Mouse (Mus musculus) hindbrain, embryonic 12.5 days (tissue): ENCODE results near the gene Acads. TPM values are rescaled to one million over a fixed set of nuclear protein-coding genes. Genes with fewer than 3 reads are reported as not detected.
"Not testable (repeated sequence)": the region's sequence is repeated elsewhere in the genome, so short reads cannot be mapped to it uniquely, and the experiment has no call there.

ENCODE experiments used
- ATAC-seq: fragments of 200-750 bp; cut with Nextera tagmentation; 2 replicates; pipeline ENCODE4 v1.8.0; 2017; ENCODE audit warnings: moderate TSS enrichment; ENCODE audit not compliant: low FRiP score
- H3K27ac ChIP-seq: fragments of 300-500 bp; sonication (generic); 2 replicates; pipeline ENCODE4 v1.5.1; 2016; ENCODE audit warnings: mild to moderate bottlenecking
- H3K27me3 ChIP-seq: fragments of 300-500 bp; sonication (generic); 2 replicates; pipeline ENCODE4 v1.6.1; 2016; ENCODE audit warnings: mild to moderate bottlenecking
- H3K36me3 ChIP-seq: fragments of 300-500 bp; sonication (generic); 2 replicates; pipeline ENCODE4 v1.6.1; 2016; ENCODE audit warnings: mild to moderate bottlenecking
- H3K4me1 ChIP-seq: fragments of 300-500 bp; sonication (generic); 2 replicates; pipeline ENCODE4 v1.6.1; 2016
- H3K4me2 ChIP-seq: fragments of 300-500 bp; sonication (generic); replicated peaks from 2 replicates; pipeline ENCODE4 v1.6.1; 2016; ENCODE audit warnings: mild to moderate bottlenecking
- H3K4me3 ChIP-seq: fragments of 300-500 bp; sonication (generic); 2 replicates; pipeline ENCODE4 v1.5.1; 2016; ENCODE audit warnings: mild to moderate bottlenecking
- H3K9ac ChIP-seq: fragments of 300-500 bp; sonication (generic); 2 replicates; pipeline ENCODE4 v1.6.1; 2016; ENCODE audit warnings: mild to moderate bottlenecking, moderate library complexity
- H3K9me3 ChIP-seq: fragments of 300-500 bp; sonication (generic); replicated peaks from 2 replicates; pipeline ENCODE4 v1.6.1; 2016; ENCODE audit warnings: mild to moderate bottlenecking
- WGBS: fragments of 180-500 bp; shearing (Covaris S2); methylation state at CpG from one replicate; pipeline ENCODE4 v1.1.7; 2016; 5-methylcytosine and 5-hydroxymethylcytosine counted together
- polyA plus RNA-seq: library from polyadenylated mRNA; unstranded; fragments of >200 nt; fragmentation: Nextera tagmentation; extraction: Ambion mirVana; gene quantifications from 2 replicates; pipeline ENCODE4 v1.2.1, GENCODE M21; 2016

Acads gene
- polyA plus RNA-seq, 1 experiment from 2014 or later, result 41.9 TPM

DNA sequence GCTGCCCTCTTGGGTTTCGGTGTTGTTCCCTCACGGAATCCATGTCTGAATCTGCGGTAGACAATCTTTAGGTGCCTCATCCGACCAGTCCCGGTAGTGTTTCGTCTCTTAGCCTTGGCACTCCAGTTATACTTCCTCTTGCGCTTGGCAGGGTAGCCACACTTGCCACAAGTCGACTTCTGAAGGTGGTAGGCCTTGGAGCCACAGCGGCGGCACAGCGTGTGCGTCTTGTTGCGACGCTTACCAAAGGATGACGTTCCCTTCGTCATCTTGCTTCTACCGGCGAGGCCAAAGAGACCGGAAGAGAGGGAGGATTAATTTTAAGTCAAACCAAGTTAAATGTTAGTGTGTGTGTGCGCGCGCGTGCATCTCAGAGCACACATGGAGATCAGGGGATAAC, 15.9 kb downstream of the Acads start:
- not testable (repeated sequence) for H3K27ac ChIP-seq, H3K4me2 ChIP-seq, H3K4me1 ChIP-seq, H3K27me3 ChIP-seq, H3K9me3 ChIP-seq, H3K4me3 ChIP-seq, H3K9ac ChIP-seq, ATAC-seq
- 97% methylated on average over 23 of the region's 23 CpGs for WGBS
- H3K36me3 ChIP-seq, result peaks cover 30% of the 10 kb centered on the region

DNA sequence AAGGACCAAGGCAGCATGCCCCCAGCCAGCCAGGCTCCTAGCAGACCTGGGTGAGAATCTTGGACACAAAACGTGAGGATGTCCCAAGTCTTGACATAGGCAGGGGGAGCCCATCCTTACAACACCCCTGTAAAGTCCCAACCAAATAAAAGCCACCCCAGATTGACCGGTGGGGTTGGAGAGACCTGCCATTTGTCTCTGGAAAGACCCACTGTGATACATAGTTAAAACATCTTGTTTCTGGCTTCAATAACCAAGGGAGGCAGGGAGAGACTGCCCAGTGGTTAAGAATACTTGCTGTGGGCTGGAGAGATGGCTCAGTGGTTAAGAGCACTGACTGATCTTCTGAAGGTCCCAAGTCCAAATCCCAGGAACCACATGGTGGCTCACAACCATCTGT, 16.9 kb downstream of the Acads start:
- 89% methylated on average over 2 of the region's 2 CpGs for WGBS
- Histone ChIP-seq H3K9me3 (no peaks in the 10 kb centered on the region), H3K27me3 (no peaks in the 10 kb centered on the region), H3K27ac (no peak overlapping the region), H3K4me1 (no peaks in the 10 kb centered on the region), H3K4me3 (no peak overlapping the region), H3K4me2 (no peak overlapping the region), H3K36me3 (peaks cover 38% of the 10 kb centered on the region), H3K9ac (no peak overlapping the region)
- ATAC-seq, result no peak

DNA sequence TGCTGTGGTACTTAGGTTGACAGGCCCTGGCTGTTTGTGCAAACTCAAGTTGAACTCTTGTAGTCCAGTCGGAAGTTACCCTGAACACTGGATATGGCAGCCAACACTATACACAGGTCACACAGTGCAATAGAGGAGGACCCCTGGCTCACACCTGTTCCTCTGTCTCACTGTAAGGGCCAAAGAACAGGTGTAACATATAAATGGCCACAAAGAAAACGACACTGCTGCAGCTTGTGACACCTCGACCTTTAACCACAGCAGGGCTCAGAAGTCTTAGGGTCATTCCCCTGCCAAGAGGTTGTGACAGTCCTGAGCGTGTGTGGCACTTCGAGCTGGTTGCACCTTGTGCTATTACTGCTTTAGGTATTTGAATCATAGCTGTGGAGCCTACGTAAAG, 18.7 kb downstream of the Acads start:
- no peaks in the 10 kb centered on the region for H3K27me3 ChIP-seq
- H3K9ac ChIP-seq, result no peak overlapping the region
- H3K9me3 ChIP-seq, result no peaks in the 10 kb centered on the region
- H3K4me2 ChIP-seq, result no peak overlapping the region
- WGBS, result 86% methylated on average over 6 of the region's 6 CpGs
- H3K27ac ChIP-seq, result no peak overlapping the region
- peaks cover 56% of the 10 kb centered on the region for H3K36me3 ChIP-seq
- H3K4me3 ChIP-seq, result no peak overlapping the region
- no peaks in the 10 kb centered on the region for H3K4me1 ChIP-seq
- no peak for ATAC-seq

DNA sequence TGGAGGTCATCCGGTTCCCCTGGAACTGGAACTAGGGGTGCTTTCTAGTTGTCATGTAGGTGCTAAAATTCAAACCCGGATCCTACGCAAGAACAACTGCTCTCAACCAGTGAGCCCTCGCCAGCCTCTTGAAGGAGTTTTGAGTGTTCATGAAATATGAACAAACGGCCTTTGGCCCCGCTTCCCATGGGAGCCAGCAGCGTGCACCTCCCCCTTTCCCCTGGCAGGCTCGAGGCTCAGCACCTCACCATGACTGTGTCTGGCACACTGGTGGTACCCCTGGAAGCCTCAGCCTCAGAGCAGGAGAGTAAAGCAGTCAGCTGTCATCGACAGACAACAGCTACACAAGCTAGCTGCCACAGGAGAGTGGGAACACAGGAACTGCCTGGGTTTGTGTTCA, 19.2 kb downstream of the Acads start:
- Histone ChIP-seq H3K9me3 (no peaks in the 10 kb centered on the region), H3K9ac (no peak overlapping the region), H3K4me1 (no peaks in the 10 kb centered on the region), H3K27ac (no peak overlapping the region), H3K4me3 (no peak overlapping the region), H3K27me3 (no peaks in the 10 kb centered on the region), H3K4me2 (no peak overlapping the region), H3K36me3 (peaks cover 61% of the 10 kb centered on the region)
- WGBS, result 89% methylated on average over 9 of the region's 9 CpGs
- ATAC-seq, result no peak

DNA sequence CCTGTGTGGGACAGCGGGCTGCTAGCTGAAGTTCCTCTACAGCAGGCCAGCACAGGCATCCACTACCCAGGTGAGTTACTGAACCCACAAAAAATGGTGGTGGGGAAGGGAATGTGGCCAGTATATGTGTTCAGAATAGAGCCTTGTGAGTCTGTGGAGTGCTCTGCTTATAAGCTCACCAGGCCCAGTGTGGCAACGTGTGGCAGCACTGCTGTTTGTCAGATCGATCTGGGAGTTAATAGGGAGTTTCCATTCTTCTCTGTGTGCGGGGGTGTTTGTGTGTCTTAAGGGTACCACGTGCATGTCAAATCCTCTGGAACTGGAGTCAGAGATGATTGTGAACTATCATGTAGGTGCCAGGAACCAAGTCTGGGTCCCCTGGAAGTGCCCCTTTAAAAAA, 19.6 kb downstream of the Acads start:
- H3K9ac ChIP-seq, result no peak overlapping the region
- no peak overlapping the region for H3K4me2 ChIP-seq
- no peaks in the 10 kb centered on the region for H3K4me1 ChIP-seq
- no peak for ATAC-seq
- no peak overlapping the region for H3K27ac ChIP-seq
- H3K27me3 ChIP-seq, result no peaks in the 10 kb centered on the region
- no peak overlapping the region for H3K4me3 ChIP-seq
- no peaks in the 10 kb centered on the region for H3K9me3 ChIP-seq
- peaks cover 65% of the 10 kb centered on the region for H3K36me3 ChIP-seq
- WGBS, result 90% methylated on average over 5 of the region's 5 CpGs

DNA sequence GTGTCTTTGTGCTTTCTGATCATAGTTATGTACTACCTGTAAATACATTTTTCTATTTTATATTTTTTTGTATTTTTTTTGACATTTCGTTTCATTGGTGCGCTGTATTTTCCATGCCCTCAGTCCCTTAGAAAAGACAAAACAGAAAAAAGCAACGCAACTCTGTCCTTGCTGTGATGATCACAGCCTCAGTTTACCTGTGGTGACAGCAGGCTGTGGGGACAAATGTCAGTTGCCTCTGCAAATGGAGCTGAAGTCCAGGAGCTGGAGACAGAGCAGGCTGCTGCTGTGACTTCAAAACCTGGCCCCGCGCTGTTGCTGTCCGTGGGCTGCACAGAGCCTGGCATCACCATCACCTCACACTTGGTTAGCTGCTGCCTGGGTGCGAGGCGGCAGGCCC, 21.0 kb downstream of the Acads start, which contains the start of gene Gm10401:
Gene Gm10401 (minus strand): TSS at position 101 of the 400 bp plus-strand sequence.
- WGBS, result 99% methylated on average over 8 of the region's 8 CpGs

DNA sequence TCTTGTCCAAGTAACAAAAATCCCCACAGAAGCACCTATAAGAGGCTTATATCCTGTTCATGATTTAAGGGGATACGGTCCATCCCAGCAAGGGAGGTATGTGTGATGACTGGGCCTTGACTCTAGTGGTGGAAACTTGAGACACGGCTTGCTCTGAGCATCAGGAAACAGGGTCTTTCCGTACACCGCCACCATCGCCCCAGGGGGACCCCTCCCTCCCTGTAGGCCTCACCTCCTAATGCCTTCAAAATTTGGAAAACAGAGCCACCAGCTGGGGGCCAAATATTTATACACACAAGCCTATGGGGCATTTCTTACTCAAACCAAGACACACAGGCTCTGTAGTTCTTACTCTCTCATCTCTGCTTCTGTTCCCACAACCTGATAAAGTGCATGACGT, 27.4 kb downstream of the Acads start:
- Histone ChIP-seq H3K4me3 (no peak overlapping the region), H3K4me1 (no peaks in the 10 kb centered on the region), H3K27me3 (no peaks in the 10 kb centered on the region), H3K9ac (no peak overlapping the region), H3K27ac (no peak overlapping the region), H3K4me2 (no peak overlapping the region), H3K36me3 (peaks cover 65% of the 10 kb centered on the region), H3K9me3 (no peaks in the 10 kb centered on the region)
- ATAC-seq, result no peak
- WGBS, result 87% methylated on average over 6 of the region's 6 CpGs

More for the DNA sequence above, 21.0 kb downstream of the Acads start, which contains the start of gene Gm10401:
- Histone ChIP-seq H3K27ac (no peak within 1 kb of the TSS), H3K9me3 (no peaks in the 10 kb centered on the region), H3K9ac (no peak within 1 kb of the TSS), H3K4me3 (no peak within 1 kb of the TSS), H3K27me3 (no peaks in the 10 kb centered on the region), H3K4me1 (no peaks in the 10 kb centered on the region), H3K4me2 (no peak within 1 kb of the TSS), H3K36me3 (peaks cover 62% of the 10 kb centered on the region)
- no peak for ATAC-seq

DNA sequence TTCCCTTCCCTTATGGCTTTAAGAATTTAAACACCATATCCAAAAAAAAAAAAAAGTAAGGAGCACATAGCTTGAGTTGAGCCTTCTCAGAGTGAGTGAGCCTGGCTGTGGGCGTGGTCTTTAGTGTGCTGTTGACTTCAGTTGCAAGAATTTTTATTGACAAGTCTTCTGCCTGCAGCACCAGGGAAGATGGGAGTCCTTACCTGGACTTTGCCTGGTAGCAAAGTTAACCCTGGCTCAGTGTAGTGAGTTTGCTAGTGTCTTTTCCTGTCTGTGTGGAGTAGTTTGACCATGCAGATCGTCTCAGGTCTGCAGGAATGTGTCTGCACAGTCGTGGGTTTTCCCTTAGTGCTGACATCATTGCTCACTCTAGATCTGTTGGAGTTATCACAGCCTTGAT, 28.1 kb downstream of the Acads start:
- Histone ChIP-seq H3K27ac (no peak overlapping the region), H3K27me3 (no peaks in the 10 kb centered on the region), H3K9me3 (no peaks in the 10 kb centered on the region), H3K4me1 (no peaks in the 10 kb centered on the region), H3K4me2 (no peak overlapping the region), H3K4me3 (no peak overlapping the region), H3K36me3 (peaks cover 65% of the 10 kb centered on the region), H3K9ac (no peak overlapping the region)
- 88% methylated on average over 3 of the region's 3 CpGs for WGBS
- no peak for ATAC-seq

DNA sequence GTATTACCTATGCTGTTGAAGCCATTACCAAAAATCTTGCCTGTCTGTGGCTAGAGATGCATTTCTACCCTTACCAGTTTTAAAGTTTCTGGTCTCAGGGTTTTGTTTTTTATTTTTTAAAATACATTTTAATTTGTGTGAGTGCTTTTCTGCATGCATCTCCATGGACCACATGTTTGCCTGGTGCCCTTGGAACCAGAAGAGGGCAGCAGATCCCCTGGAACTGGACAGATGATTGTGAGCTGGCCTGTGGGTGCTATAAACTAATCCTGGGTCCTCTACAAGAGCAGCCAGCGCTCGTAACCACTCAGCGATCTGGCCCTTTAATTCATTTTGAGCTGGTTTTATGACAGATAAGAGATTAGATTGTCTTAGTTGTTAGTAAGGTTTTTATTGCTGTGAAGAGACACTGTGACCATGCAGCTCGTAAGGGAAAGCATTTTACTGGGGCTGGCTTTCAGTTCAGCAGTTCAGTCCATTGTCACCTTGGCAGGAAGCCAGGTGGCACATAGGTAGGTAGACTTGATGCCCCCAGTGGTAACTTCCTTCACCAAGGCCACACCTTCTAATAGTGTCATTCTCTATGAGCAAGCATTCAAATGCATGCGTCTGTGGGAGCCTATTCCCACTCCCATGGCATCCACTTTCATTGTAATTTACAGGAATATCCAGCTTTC, 29.4 kb downstream of the Acads start:
- H3K9ac ChIP-seq, result no peak overlapping the region
- WGBS, result 97% methylated on average over 5 of the region's 5 CpGs
- H3K36me3 ChIP-seq, result peaks cover 62% of the 10 kb centered on the region
- H3K4me1 ChIP-seq, result no peaks in the 10 kb centered on the region
- no peaks in the 10 kb centered on the region for H3K27me3 ChIP-seq
- no peak overlapping the region for H3K27ac ChIP-seq
- ATAC-seq, result no peak
- H3K9me3 ChIP-seq, result no peaks in the 10 kb centered on the region
- no peak overlapping the region for H3K4me3 ChIP-seq
- H3K4me2 ChIP-seq, result no peak overlapping the region

DNA sequence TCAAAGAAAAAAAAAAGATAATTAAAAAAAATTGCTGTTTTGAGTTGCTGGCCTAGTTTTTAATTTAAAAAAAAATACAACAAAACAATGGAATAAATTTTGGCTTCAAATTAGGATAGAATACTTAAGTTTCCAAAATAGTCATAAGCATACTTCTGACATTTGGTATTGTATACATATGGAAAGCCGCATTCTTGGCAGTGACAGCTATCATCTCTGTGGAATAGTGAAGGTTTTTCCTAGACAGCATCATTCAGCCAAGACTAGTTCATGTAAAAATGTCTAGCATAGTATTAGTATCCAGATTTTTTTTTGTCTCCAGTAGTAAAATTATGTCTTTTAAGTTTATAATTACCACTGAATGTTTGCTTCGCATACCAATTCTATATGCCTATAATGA, 33.5 kb downstream of the Acads start:
- no peak overlapping the region for H3K4me3 ChIP-seq
- H3K9me3 ChIP-seq, result no peaks in the 10 kb centered on the region
- H3K36me3 ChIP-seq, result peaks cover 79% of the 10 kb centered on the region
- 98% methylated on average over 2 of the region's 2 CpGs for WGBS
- H3K27ac ChIP-seq, result no peak overlapping the region
- no peaks in the 10 kb centered on the region for H3K4me1 ChIP-seq
- no peak overlapping the region for H3K9ac ChIP-seq
- no peak overlapping the region for H3K4me2 ChIP-seq
- ATAC-seq, result no peak
- no peaks in the 10 kb centered on the region for H3K27me3 ChIP-seq

DNA sequence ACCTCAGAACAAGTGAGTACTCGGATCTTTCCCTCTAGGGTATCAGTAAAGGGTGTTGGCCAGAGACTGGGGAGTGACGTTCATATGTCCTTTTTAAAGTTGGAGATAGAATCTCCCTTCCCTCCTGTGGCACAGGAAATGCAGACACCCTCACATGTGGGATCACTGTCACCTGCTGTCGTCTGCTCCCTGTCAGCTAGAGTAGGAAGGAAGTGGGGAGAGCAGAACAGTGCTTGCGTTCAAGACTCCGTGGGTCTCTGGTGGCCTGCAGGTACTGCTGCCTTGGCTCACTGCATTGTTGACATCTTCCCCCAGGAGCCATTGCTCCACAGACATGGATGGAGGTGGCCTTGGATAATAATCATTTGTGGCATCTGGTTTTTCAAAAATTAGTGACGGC, 35.7 kb downstream of the Acads start:
- 88% methylated on average over 6 of the region's 6 CpGs for WGBS
- Histone ChIP-seq H3K36me3 (peaks cover 61% of the 10 kb centered on the region), H3K9me3 (no peaks in the 10 kb centered on the region), H3K4me2 (no peak overlapping the region), H3K4me3 (no peak overlapping the region), H3K9ac (no peak overlapping the region), H3K4me1 (no peaks in the 10 kb centered on the region), H3K27me3 (no peaks in the 10 kb centered on the region), H3K27ac (no peak overlapping the region)
- no peak for ATAC-seq

DNA sequence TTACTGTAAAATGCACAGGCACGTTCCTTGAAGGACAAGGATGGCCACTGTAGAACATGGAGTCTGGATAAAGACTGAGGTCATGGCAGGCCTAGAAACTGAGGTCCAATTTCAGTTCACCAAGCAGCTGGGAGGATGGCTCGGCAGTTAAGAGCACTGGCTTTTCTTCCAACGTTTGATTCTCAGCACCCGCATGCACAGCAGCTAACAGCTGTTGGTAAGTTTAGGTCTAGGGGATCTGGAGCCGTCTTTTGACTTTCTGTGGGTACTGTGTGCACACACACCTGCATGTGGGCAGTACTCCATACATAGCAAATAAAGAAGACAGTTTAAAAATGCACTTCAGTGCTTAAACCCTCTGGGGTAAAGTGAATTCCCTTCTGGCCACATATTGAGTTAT, 37.5 kb downstream of the Acads start:
- WGBS, result 81% methylated on average over 5 of the region's 5 CpGs
- no peak overlapping the region for H3K4me2 ChIP-seq
- no peak overlapping the region for H3K4me3 ChIP-seq
- ATAC-seq, result no peak
- H3K27me3 ChIP-seq, result no peaks in the 10 kb centered on the region
- no peaks in the 10 kb centered on the region for H3K4me1 ChIP-seq
- no peak overlapping the region for H3K9ac ChIP-seq
- no peak overlapping the region for H3K27ac ChIP-seq
- peaks cover 46% of the 10 kb centered on the region for H3K36me3 ChIP-seq
- no peaks in the 10 kb centered on the region for H3K9me3 ChIP-seq

DNA sequence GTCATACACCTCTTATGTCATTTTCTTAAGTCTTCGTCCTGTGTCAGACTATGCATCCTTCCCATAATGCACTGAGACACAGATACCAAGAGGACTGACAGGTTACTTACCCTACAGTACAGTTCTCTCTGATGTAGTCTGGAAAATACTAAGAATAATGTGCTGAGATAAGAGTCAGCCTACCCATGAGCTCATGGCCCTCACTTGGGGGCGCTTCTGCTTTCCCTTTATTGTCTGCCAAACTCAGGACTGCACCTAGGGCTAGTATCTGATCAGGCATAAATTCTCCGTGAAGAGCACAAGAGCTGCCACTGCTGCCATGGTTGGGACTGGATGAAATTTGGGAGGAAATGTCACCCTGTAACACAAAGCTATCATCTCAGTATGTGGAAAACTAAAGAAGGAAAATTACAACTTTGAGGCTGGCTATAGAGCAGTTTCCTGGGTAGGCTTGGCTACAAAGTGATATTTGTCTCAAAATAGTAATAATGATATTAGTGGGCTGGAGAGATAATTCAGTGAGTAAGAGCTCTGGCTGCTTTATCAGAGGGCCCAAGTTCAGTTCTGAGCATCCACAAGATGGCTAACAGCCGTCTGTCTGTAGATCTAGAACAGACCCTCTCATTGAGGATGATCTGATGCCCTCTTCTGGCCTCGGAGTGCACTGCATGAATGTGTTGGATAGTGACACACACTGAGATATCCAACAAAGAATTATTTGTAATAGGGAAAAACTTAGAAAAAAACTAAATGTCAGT, 42.8 kb downstream of the Acads start:
- peaks cover 2% of the 10 kb centered on the region; the same call in 1 of the 2 replicates for H3K4me1 ChIP-seq
- no peak overlapping the region for H3K27ac ChIP-seq
- H3K27me3 ChIP-seq, result no peaks in the 10 kb centered on the region
- H3K4me2 ChIP-seq, result no peak overlapping the region
- WGBS, result 59% methylated on average over 5 of the region's 5 CpGs
- H3K36me3 ChIP-seq, result peaks cover 10% of the 10 kb centered on the region; the same call in 1 of the 2 replicates
- no peaks in the 10 kb centered on the region for H3K9me3 ChIP-seq
- no peak overlapping the region for H3K9ac ChIP-seq
- no peak overlapping the region for H3K4me3 ChIP-seq
- ATAC-seq, result no peak
